Mouse (Mus musculus) common myeloid progenitor, adult 5-6 weeks (primary cell): ENCODE results near the gene Upb1. TPM values are rescaled to one million over a fixed set of nuclear protein-coding genes. Genes with fewer than 3 reads are reported as not detected.
A peak's percentile ranks its signal among the peaks of the same experiment; 100 is the strongest.

Experiments used
- ATAC-seq: replicated peaks from 2 replicates; pipeline ENCODE4 v1.8.0; 2016; ENCODE audit warnings: low read depth, mild to moderate bottlenecking, moderate TSS enrichment, inconsistent platforms; ENCODE audit not compliant: poor library complexity, severe bottlenecking
- total RNA-seq: library from RNA; stranded (forward); fragments of 200-1000, 187-1606 nt; gene quantifications from 2 replicates; pipeline ENCODE4 v1.2.3, GENCODE M21; 2017

Upb1 gene
- total RNA-seq = 0.27 TPM in 1 of 2 replicates, not detected in the other

GRCm38 (mm10) chr10:75400958-75401357 is at the start of gene Upb1:
Gene Upb1, plus strand, starts transcription at chr10:75401115.
- 0 out of 2 replicates have a peak, but pooled peaks have one; percentile 30 for ATAC-seq

DNA sequence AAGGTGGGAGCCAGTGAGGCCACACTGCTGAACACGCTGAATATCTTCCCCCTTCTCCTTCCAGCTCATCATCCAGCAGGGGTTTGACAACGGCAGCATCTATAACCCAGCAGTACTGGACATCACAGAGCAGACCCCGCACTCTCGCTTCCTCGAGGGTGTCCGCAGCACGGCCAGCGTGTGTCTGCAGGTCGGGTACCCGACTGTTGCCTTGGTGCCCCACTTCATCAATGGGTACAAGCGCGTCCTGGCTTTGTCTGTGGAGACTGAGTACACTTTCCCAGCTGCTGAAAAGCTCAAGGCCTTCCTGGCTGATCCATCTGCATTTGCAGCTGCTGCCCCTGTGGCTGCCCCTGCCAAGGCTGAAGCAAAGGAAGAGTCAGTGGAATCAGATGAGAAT is 48.4 kb upstream of the Upb1 start:
- ATAC-seq = no peak

DNA sequence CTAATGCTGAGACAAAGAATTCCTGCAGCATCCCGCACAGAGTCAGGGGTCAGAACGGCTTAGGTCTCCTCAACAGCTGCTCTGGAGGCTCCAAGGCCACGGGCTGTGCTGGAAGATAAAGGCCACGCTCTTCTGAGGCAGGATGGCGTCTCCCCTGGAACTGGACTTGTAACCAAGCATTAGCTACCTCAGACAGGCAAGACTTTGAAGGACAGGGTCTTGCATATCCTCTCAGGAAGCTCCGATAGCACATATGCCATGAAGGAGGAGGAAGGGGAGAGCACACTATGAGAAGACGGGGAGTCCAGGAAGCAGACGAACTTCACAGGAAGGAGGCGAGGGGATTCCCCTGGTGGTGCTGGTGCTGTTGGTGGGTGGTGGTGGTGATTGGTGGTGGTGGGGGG is 47.1 kb upstream of the Upb1 start:
- ATAC-seq = peak; percentile 18; the same call in 1 of the 2 replicates

DNA sequence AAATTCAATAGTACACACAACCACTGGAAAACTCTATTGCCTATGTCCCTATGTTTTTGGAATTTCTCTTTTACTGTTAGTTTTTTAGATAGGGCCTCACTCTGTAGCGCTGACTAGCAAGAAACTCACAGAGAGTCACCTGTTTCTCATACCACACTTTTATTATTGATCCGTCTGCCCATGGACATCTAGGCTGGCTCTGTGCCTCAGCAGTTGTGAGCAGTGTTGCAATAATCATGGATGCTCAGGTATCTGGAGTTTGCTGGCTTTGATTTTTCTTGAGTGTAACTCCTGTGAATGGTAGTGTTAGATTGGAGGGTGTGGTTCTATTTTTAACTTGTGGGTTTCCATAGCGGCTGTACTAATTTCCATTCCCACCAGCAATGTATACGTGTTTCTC is 45.6 kb upstream of the Upb1 start:
- ATAC-seq = no peak

DNA sequence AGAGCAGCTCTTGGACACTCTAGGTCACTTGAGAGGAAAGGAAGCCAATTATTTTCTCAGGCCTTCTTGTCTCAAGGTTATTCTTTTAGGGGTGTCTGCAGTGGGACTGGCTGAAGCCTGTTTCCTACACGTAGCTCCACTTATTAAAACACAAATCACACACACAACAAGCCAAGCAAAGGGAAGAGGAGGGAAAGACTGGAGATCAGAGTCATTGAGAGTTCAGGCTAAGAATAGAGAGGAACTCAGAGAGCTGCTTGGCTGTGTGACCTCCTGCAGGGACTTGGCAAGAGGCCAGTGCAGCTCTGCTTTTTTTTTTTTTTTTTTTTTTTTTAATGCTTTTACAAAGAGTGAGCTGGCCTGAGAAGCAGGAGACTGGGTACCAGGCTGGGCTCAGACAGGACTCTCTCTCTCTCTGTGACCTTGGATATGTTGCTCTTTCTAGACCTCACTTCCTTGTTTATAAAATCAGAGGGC is 36.7 kb upstream of the Upb1 start:
- peak; percentile 40 for ATAC-seq

- ATAC-seq = peak; percentile 50; the same call in 1 of the 2 replicates
Measured at GRCm38 (mm10) chr10:75364796-75365195, 36.1 kb upstream of the Upb1 start.

DNA sequence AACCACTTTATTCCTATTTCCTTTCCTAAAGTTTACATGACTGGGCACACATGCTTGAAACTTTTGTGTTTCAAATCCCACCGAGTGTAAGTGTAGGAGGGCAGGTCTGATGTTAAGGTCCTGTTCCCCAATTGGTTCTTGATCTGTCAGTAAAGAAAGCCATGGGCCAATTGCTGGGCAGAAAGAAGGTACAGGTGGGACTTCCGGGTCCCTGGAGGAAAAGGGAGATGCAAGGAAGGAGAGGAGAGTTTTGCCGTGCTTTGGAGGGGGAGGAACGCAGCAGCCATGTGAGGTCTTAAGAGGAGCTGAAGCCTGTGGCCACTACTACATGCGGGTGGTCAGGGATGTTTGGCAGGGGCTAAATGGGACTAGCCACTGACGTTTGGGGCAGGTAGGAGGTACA is 35.7 kb upstream of the Upb1 start:
- ATAC-seq = peak; percentile 80

DNA sequence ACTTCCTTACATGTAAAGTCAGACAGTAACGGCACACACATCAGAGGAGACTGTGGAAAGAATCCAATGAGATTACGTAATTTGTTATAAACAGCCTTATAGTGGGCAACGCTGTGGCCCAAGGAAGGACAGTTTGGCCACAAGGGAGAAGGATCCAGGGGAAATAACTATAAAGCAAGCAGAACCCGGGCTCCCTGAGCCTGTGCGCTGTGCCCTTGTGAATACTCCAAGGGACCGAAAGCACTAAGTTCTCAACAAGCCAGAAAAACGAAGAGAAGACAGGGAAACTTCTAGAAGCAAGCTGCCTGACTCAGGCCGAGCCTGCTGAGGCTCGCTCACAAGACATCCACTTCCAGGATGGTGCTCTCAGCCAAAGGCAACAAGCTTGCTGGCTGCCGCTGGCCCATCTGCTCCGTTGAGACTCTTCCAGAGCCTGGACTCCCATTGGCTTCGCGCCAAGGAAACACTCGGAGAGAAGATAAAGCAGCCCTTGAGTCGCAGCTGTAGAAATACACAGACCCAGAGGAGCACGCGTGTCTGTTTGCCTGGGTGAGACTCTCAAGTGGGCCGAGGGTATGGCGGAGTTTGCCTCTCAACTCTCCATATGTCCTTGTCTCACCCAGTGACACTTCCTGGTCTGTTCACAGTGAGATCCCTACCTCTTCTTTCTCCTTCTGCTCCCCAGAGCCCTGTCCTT is 27.1 kb upstream of the Upb1 start:
- peak; percentile 60 for ATAC-seq

DNA sequence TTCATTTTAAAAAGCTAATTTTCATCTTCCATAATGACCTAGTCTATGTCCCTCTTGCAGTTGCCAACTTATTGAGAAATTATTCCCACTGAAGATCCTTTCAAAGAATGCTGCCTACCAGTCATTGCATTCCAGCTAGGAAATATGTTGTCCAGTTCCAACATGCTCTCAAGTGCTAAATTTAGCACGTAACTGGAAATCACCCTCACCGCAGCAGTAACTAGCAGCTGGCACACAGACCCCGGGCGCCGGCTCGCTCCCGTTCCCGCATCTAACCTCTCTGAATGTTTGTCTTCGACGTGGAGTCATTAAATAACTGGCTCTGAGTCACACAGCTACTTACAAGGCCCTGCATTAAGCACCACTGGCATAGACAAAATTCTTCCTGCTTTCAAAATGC is 22.2 kb upstream of the Upb1 start:
- no peak for ATAC-seq

DNA sequence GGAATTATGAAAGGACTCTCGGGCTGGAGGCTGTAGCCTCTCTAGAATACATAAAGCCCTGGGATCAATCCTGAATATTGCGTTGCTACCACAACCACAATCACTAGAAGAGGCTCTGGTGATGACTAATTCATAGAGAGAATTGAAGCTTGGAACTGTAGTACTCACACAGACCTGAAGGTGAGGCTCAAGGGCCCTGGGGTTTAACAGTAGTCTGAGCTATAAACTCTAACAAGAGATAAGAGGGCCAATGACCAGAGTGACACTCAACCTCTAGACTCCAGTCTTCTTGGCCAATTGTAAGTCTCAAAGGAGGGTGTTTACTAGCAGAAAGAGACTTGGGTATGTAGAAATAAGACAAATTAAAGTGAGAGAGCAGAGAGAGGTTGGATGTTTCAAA is 10.8 kb upstream of the Upb1 start:
- peak; percentile 54; the same call in 1 of the 2 replicates for ATAC-seq

DNA sequence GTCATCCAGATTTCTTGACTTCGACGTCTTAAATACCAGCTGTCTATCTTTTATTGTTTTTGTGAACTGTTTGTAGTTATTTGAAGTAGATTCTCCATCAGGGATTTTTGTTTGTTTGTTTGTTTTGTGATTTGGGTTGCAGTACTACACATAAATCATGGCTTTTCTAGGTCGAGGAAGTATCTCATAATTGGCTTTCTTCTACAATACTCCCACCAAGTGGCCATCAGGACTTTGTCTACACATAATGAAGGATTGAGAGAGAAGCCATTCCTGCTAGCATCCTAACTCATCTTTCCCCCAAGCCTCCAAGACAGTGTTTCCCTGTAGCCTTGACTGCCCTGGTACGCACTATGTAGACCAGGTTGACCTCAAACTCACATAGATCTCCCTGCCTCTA is 10.1 kb upstream of the Upb1 start:
- ATAC-seq = no peak; the same call in 1 of the 2 replicates

- no peak for ATAC-seq
Measured at GRCm38 (mm10) chr10:75394796-75395195, 6.1 kb upstream of the Upb1 start.

DNA sequence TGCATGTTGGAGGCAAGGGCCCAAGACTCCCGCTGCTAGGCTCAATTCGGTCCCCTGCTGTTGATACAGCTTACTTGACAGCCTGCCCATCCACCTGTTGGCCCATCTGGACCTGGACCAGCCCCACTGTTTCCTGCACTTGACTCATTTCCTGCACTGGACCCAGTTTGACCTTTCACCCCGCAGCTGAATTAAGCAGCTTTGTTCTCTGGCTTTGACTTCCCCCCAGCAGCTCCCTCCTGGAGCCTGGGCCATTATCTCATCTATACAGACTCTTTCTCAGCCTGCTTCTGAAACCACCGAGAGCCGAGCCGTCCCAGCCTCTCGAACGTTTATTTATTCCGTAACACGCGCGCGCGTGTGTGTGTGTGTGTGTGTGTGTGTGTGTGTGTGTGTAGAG is 3.9 kb upstream of the Upb1 start:
- ATAC-seq = peak; percentile 89

DNA sequence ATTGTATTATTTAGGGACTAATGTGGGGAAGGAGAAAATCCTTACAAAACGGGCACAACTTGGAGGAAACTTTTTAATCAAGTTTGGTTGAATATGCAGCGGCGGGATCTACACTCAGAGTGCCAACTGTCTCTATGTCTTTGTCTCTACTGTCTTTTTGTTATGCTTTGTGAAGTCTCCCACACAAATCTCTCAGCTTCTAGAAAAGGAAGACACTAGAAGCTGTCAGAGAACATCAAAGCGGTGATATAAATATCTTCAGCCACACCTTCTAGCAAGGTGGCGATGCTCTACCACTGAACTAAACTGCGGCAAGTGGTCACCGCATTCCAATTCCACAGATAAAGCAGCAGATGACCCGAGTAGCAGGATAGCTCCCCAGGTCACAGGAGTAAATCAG is 5.0 kb downstream of the Upb1 start:
- no peak for ATAC-seq

GRCm38 (mm10) chr10:75406755-75407154 is 5.8 kb downstream of the Upb1 start:
- no peak for ATAC-seq

- no peak for ATAC-seq
Measured at GRCm38 (mm10) chr10:75407741-75408140, 6.8 kb downstream of the Upb1 start.

GRCm38 (mm10) chr10:75411343-75412113 is 10.6 kb downstream of the Upb1 start:
- peak; percentile 96 for ATAC-seq

DNA sequence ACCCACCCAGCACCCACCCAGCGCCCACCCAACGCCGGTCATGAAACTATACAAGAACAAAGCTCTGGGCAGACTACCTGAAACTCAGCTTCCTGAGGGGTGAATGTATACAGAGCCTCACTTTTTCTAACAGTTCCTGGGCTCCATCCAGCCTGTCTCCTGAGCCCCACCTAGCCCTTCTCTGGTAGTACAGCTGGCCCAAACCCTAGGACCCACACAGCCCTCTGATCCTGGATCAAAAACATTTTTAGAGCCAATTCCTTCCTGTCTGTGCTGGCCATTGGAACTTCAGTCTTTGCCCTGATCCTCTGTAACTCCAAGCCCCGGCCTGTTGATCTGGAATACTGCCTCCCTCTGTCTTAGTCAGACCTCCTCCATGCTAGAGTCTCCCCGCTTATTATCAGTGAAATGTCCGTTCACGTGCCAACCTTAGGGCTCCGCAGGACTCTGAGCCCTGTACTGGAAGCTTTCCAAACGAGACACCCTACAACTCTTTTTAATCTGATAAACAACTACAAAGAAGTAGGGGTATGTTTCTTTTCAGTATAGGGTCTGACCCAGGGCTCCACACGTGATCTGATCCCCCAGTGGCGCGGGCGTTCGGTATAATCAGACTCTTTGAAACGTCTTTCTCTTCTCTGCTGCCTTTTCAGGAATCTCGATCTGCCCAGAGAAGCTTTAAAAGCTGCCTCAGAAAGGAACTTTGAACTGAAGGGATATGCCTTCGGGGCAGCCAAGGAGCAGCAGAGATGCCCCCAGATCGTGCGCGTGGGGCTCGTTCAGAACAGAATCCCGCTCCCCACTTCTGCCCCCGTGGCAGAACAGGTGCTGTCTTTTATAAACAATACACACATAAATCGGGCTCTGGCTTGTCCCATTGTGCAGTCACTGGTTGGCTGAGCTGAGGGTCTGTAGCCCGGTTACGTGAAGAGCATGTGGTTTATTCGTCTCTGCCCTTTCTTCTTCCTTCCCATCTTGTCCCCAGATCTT is 11.5 kb downstream of the Upb1 start:
- no peak for ATAC-seq

- ATAC-seq = no peak
Measured at GRCm38 (mm10) chr10:75414925-75415324, 14.0 kb downstream of the Upb1 start.
